21 mouse cellular contexts compared by ENCODE assay signal in genomic region chr10:120538561-120538960, GRCm38 (mm10).
"Had no signal": no experiment of that assay in that cellular context is flagged by ENCODE, and none has a peak within 500 bp of the region (broad histone marks: within the 10 kb centered on the region; RNA-seq: fewer than 3 reads in every experiment).

No protein-coding gene starts in this region.

- H3K36me3 ChIP-seq: liver, embryonic 12.5 days; liver, embryonic 15.5 days had no signal

- H3K4me3 ChIP-seq: layer of hippocampus, adult 2 months; left cerebral cortex, adult 2 months; liver, embryonic 12.5 days; liver, embryonic 15.5 days had no signal

- H3K27me3 ChIP-seq: liver, embryonic 12.5 days; liver, embryonic 15.5 days had no signal

- H3K9ac ChIP-seq: liver, embryonic 12.5 days; liver, embryonic 15.5 days had no signal

- DNase-seq: kidney, adult 2 months; kidney, postnatal 25 days; layer of hippocampus, adult 9-11 months; liver; lung, adult 18-20 months; lung, postnatal 14 days; lung, postnatal 4 days; midbrain, embryonic 14.5 days; right cerebral cortex, postnatal 14 days; right cerebral cortex, postnatal 4 days; thymus, adult 2 months; thymus, postnatal 14 days; thymus, postnatal 4 days had no signal

- H3K4me1 ChIP-seq: liver, embryonic 12.5 days; liver, embryonic 15.5 days had no signal

- H3K27ac ChIP-seq: kidney, postnatal 0 days; layer of hippocampus, adult 2 months; left cerebral cortex, adult 2 months; liver, embryonic 12.5 days; liver, embryonic 15.5 days; stomach, postnatal 0 days had no signal

- ATAC-seq: intestine, postnatal 0 days; liver, embryonic 12.5 days had no signal

- H3K9me3 ChIP-seq: liver, embryonic 12.5 days; liver, embryonic 15.5 days had no signal

- H3K4me2 ChIP-seq: liver, embryonic 12.5 days; liver, embryonic 15.5 days; midbrain, embryonic 11.5 days had no signal
